Mouse (Mus musculus): Measurements from ENCODE around the gene Bend7.

Gene Bend7

GRCm38 (mm10) chr2:4782809-4783641 lies 65.4 kb downstream of the Bend7 start:
- no peak for DNase-seq

- DNase-seq = no peak
These were observed 66.4 kb downstream of the Bend7 start for GRCm38 (mm10) chr2:4784012-4784411.

- no peak for DNase-seq
These were observed 67.4 kb downstream of the Bend7 start for GRCm38 (mm10) chr2:4785016-4785415.

- DNase-seq = no peak
These were observed 69.6 kb downstream of the Bend7 start for GRCm38 (mm10) chr2:4787223-4787622.

- DNase-seq = no peak
These were observed 74.0 kb downstream of the Bend7 start for GRCm38 (mm10) chr2:4791646-4792045.

GRCm38 (mm10) chr2:4792554-4792953 lies 74.9 kb downstream of the Bend7 start:
- no peak for DNase-seq

GRCm38 (mm10) chr2:4802395-4803176 lies 85.0 kb downstream of the Bend7 start:
- no peak for DNase-seq

- DNase-seq = no peak
These were observed 98.7 kb downstream of the Bend7 start for GRCm38 (mm10) chr2:4816308-4816707.

GRCm38 (mm10) chr2:4817678-4818077 lies 100.0 kb downstream of the Bend7 start:
- DNase-seq = peak; percentile 9 to 17

- DNase-seq = no peak
These were observed 102.6 kb downstream of the Bend7 start for GRCm38 (mm10) chr2:4820230-4820629.

GRCm38 (mm10) chr2:4824067-4824466 lies 106.4 kb downstream of the Bend7 start:
- DNase-seq = no peak

GRCm38 (mm10) chr2:4828032-4828431 lies 110.4 kb downstream of the Bend7 start:
- DNase-seq = no peak

- DNase-seq = no peak
These were observed 110.9 kb downstream of the Bend7 start for GRCm38 (mm10) chr2:4828446-4828997.

GRCm38 (mm10) chr2:4829007-4829406 lies 111.4 kb downstream of the Bend7 start:
- no peak for DNase-seq

GRCm38 (mm10) chr2:4829489-4830065 lies 111.9 kb downstream of the Bend7 start:
- DNase-seq = no peak

- no peak for DNase-seq
These were observed 113.9 kb downstream of the Bend7 start for GRCm38 (mm10) chr2:4831493-4831892.

- no peak for DNase-seq
These were observed 114.5 kb downstream of the Bend7 start for GRCm38 (mm10) chr2:4832166-4832565.

- no peak for DNase-seq
These were observed 131.8 kb downstream of the Bend7 start for GRCm38 (mm10) chr2:4849449-4849848.

All from cerebellum, postnatal 10 days (tissue).